Mouse (Mus musculus) midbrain, embryonic 12.5 days (tissue): ENCODE data around the gene Serpina10. TPM values are rescaled to one million over a fixed set of nuclear protein-coding genes. Genes with fewer than 3 reads are reported as not detected.

Source experiments
- ATAC-seq: fragments of 200-750 bp; cut with Nextera tagmentation; 2 replicates; pipeline ENCODE4 v1.8.0; 2017; ENCODE audit warnings: low read depth, moderate TSS enrichment, moderate library complexity; ENCODE audit not compliant: low FRiP score
- H3K27ac ChIP-seq: fragments of 300-500 bp; sonication (generic); replicated peaks from 2 replicates; pipeline ENCODE4 v1.5.1; 2016; ENCODE audit warnings: mild to moderate bottlenecking
- H3K27me3 ChIP-seq: fragments of 300-500 bp; sonication (generic); 2 replicates; pipeline ENCODE4 v1.6.1; 2016; ENCODE audit warnings: mild to moderate bottlenecking
- H3K36me3 ChIP-seq: fragments of 300-500 bp; sonication (generic); 2 replicates; pipeline ENCODE4 v1.6.1; 2016
- H3K4me1 ChIP-seq: fragments of 300-500 bp; sonication (generic); 2 replicates; pipeline ENCODE4 v1.6.1; 2016
- H3K4me2 ChIP-seq: fragments of 300-500 bp; sonication (generic); replicated peaks from 2 replicates; pipeline ENCODE4 v1.6.1; 2016; ENCODE audit warnings: mild to moderate bottlenecking, moderate library complexity
- H3K4me3 ChIP-seq: fragments of 300-500 bp; sonication (generic); 2 replicates; pipeline ENCODE4 v1.5.1; 2016; ENCODE audit warnings: mild to moderate bottlenecking
- H3K9ac ChIP-seq: fragments of 300-500 bp; sonication (generic); replicated peaks from 2 replicates; pipeline ENCODE4 v1.6.1; 2016; ENCODE audit warnings: mild to moderate bottlenecking, moderate library complexity
- H3K9me3 ChIP-seq: fragments of 300-500 bp; sonication (generic); 2 replicates; pipeline ENCODE4 v1.6.1; 2016; ENCODE audit warnings: mild to moderate bottlenecking
- WGBS: fragments of 180-500 bp; shearing (Covaris S2); methylation state at CpG from one replicate; pipeline ENCODE4 v1.1.7; 2016; 5-methylcytosine and 5-hydroxymethylcytosine counted together
- polyA plus RNA-seq: library from polyadenylated mRNA; unstranded; fragments of >200 nt; fragmentation: Nextera tagmentation; extraction: Ambion mirVana; gene quantifications from 2 replicates; pipeline ENCODE4 v1.2.1, GENCODE M21; 2016

The Serpina10 gene
- polyA plus RNA-seq, 1 experiment from 2014 or later: not detected

DNA sequence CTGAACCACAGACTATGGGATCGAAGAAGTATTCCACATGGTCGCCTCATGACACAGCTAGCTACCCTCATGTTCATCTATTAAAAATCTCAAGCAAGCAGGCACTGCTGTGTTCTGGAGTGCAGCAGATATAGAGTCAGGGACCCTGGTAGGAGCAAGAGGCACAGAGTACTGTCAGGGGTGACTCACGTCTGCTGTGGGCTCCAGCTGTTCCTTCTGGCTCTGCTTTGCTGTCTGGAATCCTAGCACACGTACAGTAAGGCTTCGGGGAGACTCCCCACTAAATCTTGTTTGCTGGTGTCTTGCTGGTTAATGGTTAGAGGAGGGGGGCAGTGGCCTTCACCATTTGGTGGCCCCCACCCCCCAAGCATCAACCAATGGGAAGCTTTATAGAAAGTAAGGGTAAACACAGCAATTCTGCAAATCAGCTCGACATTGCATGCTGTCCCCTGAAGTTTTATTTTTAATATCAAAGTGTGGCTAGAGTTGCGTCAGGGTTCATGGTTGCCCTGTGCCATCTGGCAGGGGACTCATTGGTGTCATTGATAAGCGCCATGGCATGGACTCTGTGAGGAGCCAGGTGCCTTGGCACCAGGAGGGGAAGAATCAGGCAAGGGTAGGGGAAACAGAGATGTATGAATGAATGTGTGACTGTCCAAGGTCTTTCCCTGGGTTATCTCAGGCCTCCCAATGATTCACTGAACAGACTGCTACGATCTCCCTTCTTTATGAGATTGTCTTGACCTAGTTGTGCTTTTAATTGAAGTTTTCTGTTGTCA lies 25.8 kb upstream of the Serpina10 start, which contains the start of gene Serpina6:
Serpina6 (minus strand) TSS at position 365 of the 779 bp plus-strand sequence.
- Histone ChIP-seq H3K4me2 (no peak within 1 kb of the TSS), H3K4me3 (no peak within 1 kb of the TSS), H3K4me1 (no peaks in the 10 kb centered on the region), H3K9ac (no peak within 1 kb of the TSS), H3K27ac (no peak within 1 kb of the TSS), H3K27me3 (no peaks in the 10 kb centered on the region), H3K36me3 (no peaks in the 10 kb centered on the region), H3K9me3 (no peaks in the 10 kb centered on the region)
- no peak for ATAC-seq
- WGBS: 80% methylated on average over 9 of the region's 9 CpGs

DNA sequence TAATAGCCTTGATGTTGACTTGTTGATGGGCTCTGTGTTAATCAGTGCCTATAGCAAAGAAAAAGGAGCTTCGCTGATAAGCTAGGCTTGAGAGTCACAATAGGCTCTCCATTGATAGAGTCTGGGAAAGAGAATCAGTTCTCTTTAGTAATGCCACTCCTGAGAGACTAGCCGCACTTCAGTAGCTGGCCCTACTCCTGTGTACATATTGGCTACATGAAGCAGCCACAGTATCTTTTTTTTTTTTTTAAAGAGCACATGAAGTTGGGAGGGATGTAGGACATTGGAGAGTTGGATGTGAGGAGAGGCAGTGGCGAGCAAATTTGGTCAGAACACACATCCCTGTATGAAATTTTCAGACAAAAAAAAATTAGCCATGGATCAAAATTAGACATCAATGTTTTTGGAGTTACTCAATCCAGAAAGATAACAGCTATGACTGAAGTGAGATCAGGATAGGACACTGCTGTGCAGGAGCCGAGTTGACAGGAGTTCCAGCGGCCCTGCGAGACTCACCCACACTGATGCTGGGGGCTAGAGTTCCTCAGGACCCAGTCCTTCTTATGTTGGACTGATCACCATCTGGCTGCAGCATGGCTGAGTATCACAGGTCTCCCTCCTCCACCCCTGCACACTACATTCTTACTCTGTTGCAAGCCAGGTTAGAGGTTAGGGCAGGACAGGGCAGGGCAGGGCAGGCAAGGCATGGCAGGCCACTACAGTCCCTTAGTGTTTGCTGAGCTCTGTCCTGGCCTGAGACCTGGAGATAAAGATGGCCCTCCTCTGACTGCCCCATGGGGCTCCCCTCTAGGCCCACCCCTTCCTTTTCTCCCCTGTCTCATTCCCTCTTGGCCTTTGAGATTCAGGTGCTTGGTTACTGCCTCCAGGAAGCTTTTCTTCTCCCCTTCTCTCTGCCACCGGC lies 24.1 kb upstream of the Serpina10 start:
- no peak overlapping the region for H3K4me2 ChIP-seq
- H3K27ac ChIP-seq: no peak overlapping the region
- no peak overlapping the region for H3K4me3 ChIP-seq
- no peak overlapping the region for H3K9ac ChIP-seq
- no peaks in the 10 kb centered on the region for H3K27me3 ChIP-seq
- no peaks in the 10 kb centered on the region for H3K9me3 ChIP-seq
- ATAC-seq: no peak
- H3K36me3 ChIP-seq: no peaks in the 10 kb centered on the region
- no peaks in the 10 kb centered on the region for H3K4me1 ChIP-seq
- WGBS: 82% methylated on average over 7 of the region's 7 CpGs

DNA sequence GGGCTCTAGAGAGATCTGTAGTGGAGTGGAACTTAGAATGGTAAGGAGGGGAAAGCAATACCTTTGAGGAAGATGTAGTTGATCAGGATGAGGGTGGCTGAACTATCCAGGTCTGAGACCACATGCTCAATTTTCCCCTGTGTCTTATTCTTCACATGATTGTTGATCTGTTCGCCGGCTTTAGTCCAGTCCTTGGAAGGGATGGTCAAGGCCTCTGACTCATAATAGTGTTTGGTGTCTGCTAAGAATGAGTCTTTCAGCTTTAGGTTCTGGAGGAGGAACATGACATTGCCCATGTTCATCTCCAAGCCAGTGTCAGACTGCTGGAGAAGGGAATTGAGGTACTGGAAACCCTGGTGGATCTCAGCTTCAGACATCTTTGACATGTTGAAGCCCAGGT lies 22.6 kb upstream of the Serpina10 start:
- Histone ChIP-seq H3K36me3 (no peaks in the 10 kb centered on the region), H3K4me2 (no peak overlapping the region), H3K27ac (no peak overlapping the region), H3K9ac (no peak overlapping the region), H3K4me1 (no peaks in the 10 kb centered on the region), H3K4me3 (no peak overlapping the region), H3K27me3 (no peaks in the 10 kb centered on the region), H3K9me3 (no peaks in the 10 kb centered on the region)
- no peak for ATAC-seq
- 97% methylated on average over 2 of the region's 2 CpGs for WGBS

DNA sequence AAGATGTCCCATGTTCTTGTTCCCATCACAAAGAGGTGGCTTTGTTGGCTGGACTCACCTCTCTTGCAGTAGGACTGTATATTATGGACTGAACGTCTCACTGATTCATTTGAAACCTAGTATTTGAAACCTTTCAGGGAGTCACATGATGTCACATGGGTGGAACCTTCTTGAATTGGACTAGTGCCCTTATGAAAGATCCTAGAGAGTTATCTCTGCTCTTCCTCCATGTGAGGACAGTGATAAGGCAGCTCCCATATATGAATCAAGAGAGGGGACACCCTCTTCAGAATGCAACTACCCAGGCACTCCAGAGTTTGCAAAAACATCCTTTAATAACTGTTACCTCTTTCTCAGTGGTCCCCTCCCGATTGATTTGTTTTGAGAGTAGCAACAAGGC lies 15.1 kb upstream of the Serpina10 start:
- Histone ChIP-seq H3K36me3 (no peaks in the 10 kb centered on the region), H3K4me3 (no peak overlapping the region), H3K27ac (no peak overlapping the region), H3K4me2 (no peak overlapping the region), H3K9ac (no peak overlapping the region), H3K27me3 (no peaks in the 10 kb centered on the region), H3K4me1 (no peaks in the 10 kb centered on the region), H3K9me3 (no peaks in the 10 kb centered on the region)
- 83% methylated on average over 2 of the region's 2 CpGs for WGBS
- ATAC-seq: no peak

DNA sequence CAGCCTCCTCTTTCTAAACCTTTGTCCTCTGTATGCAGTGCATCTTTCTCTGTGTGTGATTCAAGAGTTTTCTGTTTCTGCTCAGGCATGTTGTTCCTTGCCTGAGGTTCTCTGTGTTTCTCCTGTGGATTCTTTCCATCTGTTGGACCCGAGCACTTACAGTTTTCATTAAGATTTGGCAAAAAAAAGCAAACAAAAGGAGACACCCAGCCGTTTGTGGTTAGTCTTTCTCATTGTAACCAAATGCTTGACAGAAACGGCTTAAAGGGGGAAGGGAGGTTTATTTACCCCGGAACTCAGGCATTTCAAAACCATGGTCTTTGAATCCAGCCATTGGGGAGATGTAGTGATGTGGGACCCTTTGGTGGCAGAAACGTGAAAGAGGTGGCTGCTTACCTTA lies 13.4 kb upstream of the Serpina10 start:
- Histone ChIP-seq H3K36me3 (no peaks in the 10 kb centered on the region), H3K4me2 (no peak overlapping the region), H3K4me3 (no peak overlapping the region), H3K27me3 (no peaks in the 10 kb centered on the region), H3K4me1 (no peaks in the 10 kb centered on the region), H3K9me3 (no peaks in the 10 kb centered on the region), H3K9ac (no peak overlapping the region), H3K27ac (no peak overlapping the region)
- ATAC-seq: no peak
- WGBS: 42% methylated on average over 5 of the region's 5 CpGs

DNA sequence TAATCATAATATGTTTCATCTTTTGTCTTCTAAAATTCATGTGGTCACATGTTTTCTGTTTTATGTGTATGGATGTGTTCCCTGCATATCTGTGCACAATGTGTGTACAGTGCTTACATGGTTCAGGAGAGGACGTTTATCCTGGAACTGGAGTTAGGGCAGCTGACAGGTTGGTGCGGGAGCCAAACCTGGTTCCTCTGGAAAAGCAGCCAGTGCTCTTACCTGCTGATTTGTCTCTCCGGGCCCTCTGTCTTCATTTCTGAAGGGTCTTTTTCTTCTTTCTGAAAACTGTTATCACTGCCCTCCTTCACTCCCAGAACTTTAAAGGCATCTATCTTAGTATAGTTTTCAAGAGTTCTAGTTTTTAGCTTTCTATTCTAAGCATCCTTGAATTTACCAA lies 12.6 kb upstream of the Serpina10 start:
- H3K4me3 ChIP-seq: no peak overlapping the region
- no peaks in the 10 kb centered on the region for H3K27me3 ChIP-seq
- no peaks in the 10 kb centered on the region for H3K9me3 ChIP-seq
- H3K36me3 ChIP-seq: no peaks in the 10 kb centered on the region
- no peak for ATAC-seq
- no peaks in the 10 kb centered on the region for H3K4me1 ChIP-seq
- no peak overlapping the region for H3K4me2 ChIP-seq
- WGBS: 86% methylated on average over 3 of the region's 3 CpGs
- no peak overlapping the region for H3K9ac ChIP-seq
- H3K27ac ChIP-seq: no peak overlapping the region

DNA sequence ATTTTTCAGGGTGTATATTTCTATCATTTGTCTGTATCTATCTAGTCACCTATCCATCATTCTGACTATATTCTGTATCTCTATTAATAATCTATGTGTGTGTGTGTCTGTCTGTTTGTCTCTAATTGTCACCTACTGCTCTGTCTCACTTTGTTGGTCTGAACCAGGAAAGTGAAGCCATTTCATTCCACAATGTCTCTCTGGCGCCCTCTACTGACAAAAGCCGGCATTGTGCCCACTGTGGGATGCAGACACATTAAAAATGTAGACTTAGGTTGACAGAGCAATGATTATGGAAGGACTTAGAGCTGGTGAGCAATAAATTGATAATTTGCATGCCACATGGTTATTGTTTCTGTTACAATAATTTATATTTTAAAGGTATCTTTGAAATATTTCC lies 12.1 kb upstream of the Serpina10 start:
- Histone ChIP-seq H3K27me3 (no peaks in the 10 kb centered on the region), H3K4me3 (no peak overlapping the region), H3K4me2 (no peak overlapping the region), H3K4me1 (no peaks in the 10 kb centered on the region), H3K9ac (no peak overlapping the region), H3K9me3 (no peaks in the 10 kb centered on the region), H3K36me3 (no peaks in the 10 kb centered on the region), H3K27ac (no peak overlapping the region)
- peak; percentile 62; the same call in 1 of the 2 replicates for ATAC-seq
- WGBS: 1% methylated on average over 2 of the region's 2 CpGs

DNA sequence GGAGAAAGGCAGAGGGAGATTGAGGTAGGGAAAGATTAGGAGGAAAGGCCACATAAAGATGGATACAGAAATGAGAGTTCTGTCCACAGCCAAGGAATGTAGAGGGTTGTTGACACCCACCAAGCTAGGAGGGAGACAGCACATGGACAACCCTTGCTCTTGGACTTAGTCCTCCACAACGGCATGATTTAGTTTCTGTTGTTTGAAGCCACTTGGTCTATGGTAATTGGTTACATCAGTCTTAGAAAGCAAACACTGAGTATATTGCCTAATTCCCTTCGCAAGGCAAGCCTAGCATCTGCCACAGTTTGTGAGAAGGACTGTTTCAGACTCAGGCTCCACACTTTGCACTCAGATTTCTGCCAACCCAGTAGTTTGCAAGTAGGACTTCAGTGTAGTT lies 4.6 kb upstream of the Serpina10 start:
- Histone ChIP-seq H3K36me3 (no peaks in the 10 kb centered on the region), H3K27me3 (no peaks in the 10 kb centered on the region), H3K9ac (no peak overlapping the region), H3K9me3 (no peaks in the 10 kb centered on the region), H3K4me3 (no peak overlapping the region), H3K4me1 (no peaks in the 10 kb centered on the region), H3K27ac (no peak overlapping the region), H3K4me2 (no peak overlapping the region)
- ATAC-seq: no peak
- 87% methylated on average over 2 of the region's 2 CpGs for WGBS

DNA sequence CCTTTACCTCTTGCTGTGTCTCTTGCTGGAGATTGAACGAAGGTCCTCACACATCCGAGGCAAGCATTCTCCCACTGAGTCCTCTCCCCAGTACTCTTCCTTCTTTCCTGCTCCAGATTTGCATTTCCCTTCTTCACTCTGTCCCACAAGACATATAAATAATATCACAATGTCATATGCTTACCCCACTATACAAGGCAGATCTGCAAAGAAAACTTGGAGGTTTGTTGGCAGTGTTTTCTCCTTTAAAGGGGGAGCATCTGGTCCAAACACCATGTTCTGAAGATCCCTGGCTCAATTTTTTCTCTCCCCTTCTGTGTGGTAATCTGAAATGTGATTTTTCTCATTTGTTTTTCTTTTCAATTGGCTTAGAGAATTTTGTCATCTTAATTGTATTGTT lies 3.2 kb upstream of the Serpina10 start:
- H3K4me1 ChIP-seq: no peaks in the 10 kb centered on the region
- no peak overlapping the region for H3K27ac ChIP-seq
- no peak overlapping the region for H3K4me2 ChIP-seq
- H3K9me3 ChIP-seq: no peaks in the 10 kb centered on the region
- no peak overlapping the region for H3K4me3 ChIP-seq
- H3K9ac ChIP-seq: no peak overlapping the region
- 84% methylated on average over 2 of the region's 2 CpGs for WGBS
- ATAC-seq: no peak
- no peaks in the 10 kb centered on the region for H3K36me3 ChIP-seq
- H3K27me3 ChIP-seq: no peaks in the 10 kb centered on the region

DNA sequence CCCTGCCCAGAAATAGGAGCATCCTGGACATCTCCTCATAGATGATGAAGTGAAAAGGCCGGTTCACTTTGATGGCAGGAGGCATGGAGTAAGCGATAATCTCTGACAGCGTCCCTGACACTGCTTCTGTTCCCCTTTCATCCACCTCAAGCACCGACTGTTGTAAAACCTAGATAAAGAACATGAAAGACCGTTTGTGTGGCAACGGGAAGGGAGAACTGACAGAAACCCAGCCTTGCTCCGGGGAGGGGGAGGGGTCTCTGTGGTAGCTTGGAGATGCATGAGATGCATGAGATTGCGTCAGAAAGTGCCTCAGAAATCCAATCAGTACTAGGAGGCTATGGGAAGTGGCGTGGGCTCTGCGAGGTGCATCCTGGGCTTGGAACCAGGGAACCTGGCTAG lies 14.4 kb downstream of the Serpina10 start:
- no peak for ATAC-seq
- no peak overlapping the region for H3K9ac ChIP-seq
- H3K27ac ChIP-seq: no peak overlapping the region
- H3K4me3 ChIP-seq: no peak overlapping the region
- H3K4me2 ChIP-seq: no peak overlapping the region
- H3K4me1 ChIP-seq: no peaks in the 10 kb centered on the region
- H3K36me3 ChIP-seq: no peaks in the 10 kb centered on the region
- 92% methylated on average over 10 of the region's 10 CpGs for WGBS
- no peaks in the 10 kb centered on the region for H3K9me3 ChIP-seq
- H3K27me3 ChIP-seq: no peaks in the 10 kb centered on the region

DNA sequence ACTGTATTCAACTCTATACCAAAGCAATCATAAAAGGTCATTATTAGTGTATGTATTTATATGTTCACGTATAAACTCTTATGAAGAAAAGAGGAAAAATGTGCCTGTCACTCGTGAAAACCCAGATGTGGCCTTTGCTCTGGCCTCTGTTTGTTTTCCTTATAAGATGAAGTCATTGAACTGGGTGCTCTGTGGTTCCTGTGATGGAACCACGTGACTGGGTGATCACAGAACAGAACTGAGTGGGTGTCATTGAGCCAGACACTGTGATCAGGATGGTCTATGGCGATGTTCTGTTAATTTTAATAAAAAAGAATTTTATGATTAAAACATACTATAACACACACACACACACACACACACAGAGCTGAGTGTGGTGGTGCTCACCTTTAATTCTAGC lies 15.5 kb downstream of the Serpina10 start:
- no peak overlapping the region for H3K27ac ChIP-seq
- ATAC-seq: no peak
- H3K27me3 ChIP-seq: no peaks in the 10 kb centered on the region
- no peaks in the 10 kb centered on the region for H3K36me3 ChIP-seq
- H3K4me1 ChIP-seq: no peaks in the 10 kb centered on the region
- 88% methylated on average over 4 of the region's 4 CpGs for WGBS
- H3K4me2 ChIP-seq: no peak overlapping the region
- no peak overlapping the region for H3K4me3 ChIP-seq
- H3K9me3 ChIP-seq: no peaks in the 10 kb centered on the region
- H3K9ac ChIP-seq: no peak overlapping the region

DNA sequence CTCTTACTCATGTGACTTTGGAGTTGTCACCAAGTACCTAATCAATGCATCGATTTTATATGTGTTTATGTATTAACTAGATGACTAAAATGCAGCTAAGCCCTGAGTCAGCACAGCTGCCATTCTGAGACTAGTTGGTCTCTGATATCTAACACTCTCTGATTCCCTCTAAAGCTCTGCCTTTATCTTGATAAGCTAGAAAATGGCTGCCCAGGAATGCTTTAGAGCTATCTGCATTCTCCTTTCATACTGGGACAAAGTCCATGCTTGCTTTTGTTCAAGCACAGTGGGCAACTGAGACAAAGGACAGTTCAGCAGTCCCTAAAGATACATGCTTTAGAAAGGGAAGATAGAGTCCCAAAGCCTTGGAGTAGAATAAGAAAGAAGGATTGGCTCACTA lies 16.1 kb downstream of the Serpina10 start:
- Histone ChIP-seq H3K4me1 (no peaks in the 10 kb centered on the region), H3K9ac (no peak overlapping the region), H3K4me2 (no peak overlapping the region), H3K36me3 (no peaks in the 10 kb centered on the region), H3K27me3 (no peaks in the 10 kb centered on the region), H3K9me3 (no peaks in the 10 kb centered on the region), H3K27ac (no peak overlapping the region), H3K4me3 (no peak overlapping the region)
- no peak for ATAC-seq
- 90% methylated on average over 1 of the region's 1 CpGs for WGBS
